Mouse (Mus musculus): ENCODE measurements around the gene Hist1h4d.
"Not testable (repeated sequence)": the region's sequence is repeated elsewhere in the genome, so short reads cannot be mapped to it uniquely, and the experiment has no call there.

Hist1h4d gene

DNA sequence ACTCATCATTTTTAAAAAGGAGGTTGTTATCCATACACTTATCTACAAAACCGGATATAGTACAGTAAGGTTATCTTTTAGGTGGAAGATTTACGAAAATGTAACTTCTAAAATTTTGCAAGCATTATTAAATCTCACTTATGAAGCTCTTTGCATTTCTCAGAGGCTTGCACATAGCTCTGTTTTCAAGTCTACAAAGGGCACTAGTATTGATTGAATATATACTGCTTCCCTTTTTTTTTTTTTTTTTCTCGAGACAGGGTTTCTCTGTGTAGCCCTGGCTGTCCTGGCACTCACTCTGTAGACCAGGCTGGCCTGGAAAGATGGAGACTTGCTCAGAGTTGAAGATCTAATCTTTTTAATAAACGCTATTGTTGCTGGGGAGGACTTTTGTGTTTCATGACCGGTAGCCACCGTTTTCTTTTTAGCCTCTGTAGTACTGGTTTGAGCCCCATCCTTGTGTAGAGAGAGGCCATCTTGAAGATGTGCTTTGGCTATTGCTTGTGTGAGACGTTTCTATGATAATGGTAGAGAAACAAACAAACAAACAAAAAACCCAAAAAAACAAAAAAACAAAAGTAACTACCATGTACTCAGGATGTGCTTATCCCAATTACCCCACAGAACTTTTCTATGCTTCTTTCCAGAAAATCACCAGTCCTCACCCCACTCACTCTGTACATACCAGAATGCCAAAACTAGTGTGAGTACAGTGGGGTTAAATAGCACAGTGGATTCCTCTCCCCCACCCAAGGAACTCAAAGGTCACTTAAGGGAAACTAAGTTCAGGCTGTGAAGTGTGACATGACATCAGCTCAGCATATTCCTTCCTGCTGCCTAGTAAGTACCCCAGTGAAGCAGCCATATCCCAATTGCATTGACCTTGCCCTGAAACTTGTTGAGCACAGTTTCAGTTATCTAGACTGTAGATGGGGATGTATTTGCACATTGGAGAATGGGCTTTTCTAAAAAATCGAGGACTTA, 29.2 kb upstream of the Hist1h4d start:
- no peak for DNase-seq

DNA sequence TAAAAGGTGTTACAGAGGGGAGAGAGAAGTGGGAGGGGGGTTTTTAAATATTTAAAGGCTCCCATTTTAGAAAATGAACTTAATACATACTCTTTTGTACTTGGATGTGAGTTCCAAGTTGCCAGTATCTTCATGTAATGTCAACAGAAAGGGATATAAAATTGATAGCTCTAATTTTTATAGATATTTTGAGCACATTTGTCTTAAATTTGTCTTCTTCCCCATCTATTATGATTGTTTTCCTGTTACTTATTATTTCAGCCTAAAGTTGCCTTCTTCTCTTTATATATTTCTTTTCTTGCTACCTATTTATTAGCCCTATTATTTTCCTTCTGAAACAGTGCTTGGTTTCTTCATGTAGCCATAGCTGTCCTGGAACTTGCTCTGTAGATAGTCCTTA, 28.4 kb upstream of the Hist1h4d start, which contains the start of gene Hist1h1d:
Hist1h1d (plus strand) TSS at position 301 of the 400 bp plus-strand sequence.
- DNase-seq, result no peak

DNA sequence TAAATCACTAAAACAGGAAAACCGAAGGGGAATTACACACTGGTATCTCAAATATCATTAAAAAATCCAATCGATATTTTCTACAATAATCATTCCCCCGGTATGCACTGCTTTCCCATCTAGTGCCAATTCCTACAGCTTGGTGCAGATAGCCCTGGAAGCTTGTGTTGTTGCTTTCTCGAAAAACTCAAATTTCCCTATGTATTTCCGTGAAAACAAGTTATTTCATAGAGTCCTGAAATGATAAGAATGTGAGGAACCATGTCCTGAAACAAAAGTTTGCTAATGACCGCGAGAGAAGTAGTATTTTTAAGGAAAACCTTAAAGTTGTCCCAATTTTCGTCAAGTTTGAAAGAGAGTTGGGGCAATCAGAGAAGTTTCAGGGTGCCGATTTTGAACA, 27.0 kb upstream of the Hist1h4d start:
- no peak for DNase-seq

GRCm38 (mm10) chr13:23554925-23555838, 26.2 kb upstream of the Hist1h4d start:
- peak; percentile 65 for DNase-seq

DNA sequence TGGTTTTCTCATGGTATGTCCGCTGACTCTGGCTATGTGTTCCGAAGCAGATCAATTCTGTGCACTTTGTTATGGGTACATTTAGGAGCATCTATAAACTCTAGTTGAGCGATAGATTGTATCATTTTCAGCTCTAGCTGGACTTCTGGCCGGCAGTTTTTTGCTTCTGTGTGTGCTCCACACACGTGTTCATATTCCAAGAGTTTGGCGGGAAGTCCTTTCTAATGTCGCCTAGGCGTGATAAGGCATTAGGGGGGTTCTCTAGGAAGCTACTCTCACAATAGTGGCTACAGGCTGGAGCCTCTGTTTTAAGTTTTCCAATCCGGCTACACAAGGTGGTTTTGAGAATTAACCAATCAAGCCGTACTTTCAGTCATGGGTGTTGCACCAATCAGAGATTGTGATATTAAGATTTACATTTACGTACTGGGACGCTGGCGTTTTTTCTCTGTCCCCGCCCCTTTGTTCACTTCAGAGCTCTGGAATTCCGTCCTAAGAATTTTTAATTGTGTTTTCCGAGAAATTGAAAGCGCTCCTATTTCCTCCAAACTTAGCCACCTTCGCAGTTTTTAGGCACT, 25.5 kb upstream of the Hist1h4d start:
- peak; percentile 54 for DNase-seq

GRCm38 (mm10) chr13:23556906-23557305, 24.5 kb upstream of the Hist1h4d start:
- DNase-seq, result no peak

DNA sequence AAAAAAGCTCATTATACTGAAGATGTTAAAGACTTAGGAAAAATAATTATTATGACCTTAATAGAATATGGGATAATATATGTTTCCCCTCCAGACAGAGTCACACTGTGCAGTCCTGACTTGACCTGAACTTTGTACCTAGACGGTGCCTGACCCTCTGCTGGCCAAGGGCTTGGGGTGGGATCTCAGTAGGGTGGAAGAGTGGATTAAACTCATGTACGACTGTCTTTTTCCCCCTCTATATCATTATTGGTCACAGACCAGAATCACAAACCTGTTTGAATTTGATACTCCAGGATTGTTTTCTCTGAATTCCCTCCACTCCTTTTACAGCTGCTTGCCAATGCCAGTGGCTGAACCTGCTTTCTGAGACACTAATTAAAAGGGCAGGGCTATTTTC, 20.7 kb upstream of the Hist1h4d start:
- not testable (repeated sequence) for DNase-seq

DNA sequence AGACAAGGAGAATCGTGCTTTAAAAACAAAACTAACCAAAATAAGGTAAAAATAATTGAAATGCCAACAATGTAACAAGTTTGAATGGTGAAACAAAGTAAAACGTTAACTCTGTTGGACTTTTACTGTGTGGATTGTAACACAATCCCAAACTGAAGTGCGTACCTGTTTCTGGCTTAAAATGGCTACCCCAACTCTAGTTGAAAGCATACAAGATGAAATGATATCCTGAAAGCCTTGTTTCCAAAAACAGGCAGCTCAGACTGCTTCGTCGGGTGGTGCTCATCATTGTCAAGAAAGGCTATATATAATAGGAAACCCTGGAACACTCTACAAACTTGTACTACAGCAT, 19.9 kb upstream of the Hist1h4d start:
- DNase-seq, result not testable (repeated sequence)

DNA sequence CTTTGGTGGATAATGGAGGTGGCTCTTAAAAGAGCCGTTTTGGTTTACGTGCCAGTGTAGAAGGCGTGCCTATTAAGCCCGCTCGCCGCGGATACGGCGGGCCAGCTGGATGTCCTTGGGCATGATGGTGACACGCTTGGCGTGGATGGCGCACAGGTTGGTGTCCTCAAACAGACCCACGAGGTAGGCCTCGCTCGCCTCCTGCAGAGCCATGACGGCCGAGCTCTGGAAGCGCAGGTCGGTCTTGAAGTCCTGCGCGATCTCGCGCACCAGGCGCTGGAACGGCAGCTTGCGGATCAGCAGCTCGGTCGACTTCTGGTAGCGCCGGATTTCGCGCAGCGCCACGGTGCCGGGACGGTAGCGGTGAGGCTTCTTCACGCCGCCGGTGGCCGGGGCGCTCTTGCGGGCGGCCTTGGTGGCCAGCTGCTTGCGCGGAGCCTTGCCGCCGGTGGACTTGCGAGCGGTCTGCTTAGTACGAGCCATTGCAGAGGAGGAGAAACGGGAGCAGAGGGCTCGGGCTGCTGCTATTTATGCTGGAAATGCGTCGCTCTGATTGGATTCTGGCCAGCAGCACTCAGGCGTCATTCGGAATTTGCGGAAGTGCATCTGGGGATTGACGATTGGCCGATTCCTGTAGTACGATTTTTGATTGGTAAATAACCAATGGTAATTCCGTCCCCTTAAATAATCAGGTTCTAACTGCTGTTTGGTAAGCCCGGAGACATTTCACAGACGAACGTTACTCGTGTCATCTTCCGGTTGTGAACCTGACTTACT, 19.3 kb upstream of the Hist1h4d start, which contains the start of gene Hist1h3e:
Hist1h3e (minus strand) TSS at position 487 of the 777 bp plus-strand sequence.
- DNase-seq, result peak; percentile 90

- no peak for DNase-seq
Measured at GRCm38 (mm10) chr13:23562699-23563462, 18.5 kb upstream of the Hist1h4d start.

- DNase-seq, result no peak
Measured at GRCm38 (mm10) chr13:23564482-23564881, 16.9 kb upstream of the Hist1h4d start.

- not testable (repeated sequence) for DNase-seq
Measured at GRCm38 (mm10) chr13:23570261-23571021, 11.0 kb upstream of the Hist1h4d start.

DNA sequence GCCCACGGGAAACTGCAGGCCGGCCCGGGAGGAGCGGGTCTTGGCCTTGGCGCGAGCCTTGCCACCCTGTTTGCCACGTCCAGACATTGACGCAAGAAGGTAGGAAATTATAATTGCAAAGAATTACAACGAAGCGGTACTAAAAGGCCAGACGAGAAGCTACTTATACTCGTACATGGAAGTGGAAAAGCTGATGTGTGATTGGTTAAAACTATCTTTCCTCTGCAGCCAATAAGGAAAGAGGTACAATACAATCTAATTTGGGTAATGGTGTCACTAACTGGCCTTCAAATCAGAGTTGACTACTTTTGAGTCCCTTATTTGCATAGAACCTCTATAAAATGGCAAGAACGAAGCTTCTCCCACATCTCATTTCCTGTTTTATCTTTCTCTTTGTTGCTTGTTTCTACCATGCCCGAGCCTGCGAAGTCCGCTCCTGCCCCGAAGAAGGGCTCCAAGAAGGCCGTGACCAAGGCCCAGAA, 10.3 kb upstream of the Hist1h4d start, which contains the start of the genes Hist1h2ae and Hist1h2bg:
Hist1h2ae (minus strand) TSS at position 199 of the 482 bp plus-strand sequence.
Hist1h2bg (plus strand) TSS at position 375 of the 482 bp plus-strand sequence.
- peak; percentile 43 for DNase-seq

- not testable (repeated sequence) for DNase-seq
Measured at GRCm38 (mm10) chr13:23571504-23572217, 9.7 kb upstream of the Hist1h4d start.

- no peak for DNase-seq
Measured at GRCm38 (mm10) chr13:23572218-23573033, 9.0 kb upstream of the Hist1h4d start.

DNA sequence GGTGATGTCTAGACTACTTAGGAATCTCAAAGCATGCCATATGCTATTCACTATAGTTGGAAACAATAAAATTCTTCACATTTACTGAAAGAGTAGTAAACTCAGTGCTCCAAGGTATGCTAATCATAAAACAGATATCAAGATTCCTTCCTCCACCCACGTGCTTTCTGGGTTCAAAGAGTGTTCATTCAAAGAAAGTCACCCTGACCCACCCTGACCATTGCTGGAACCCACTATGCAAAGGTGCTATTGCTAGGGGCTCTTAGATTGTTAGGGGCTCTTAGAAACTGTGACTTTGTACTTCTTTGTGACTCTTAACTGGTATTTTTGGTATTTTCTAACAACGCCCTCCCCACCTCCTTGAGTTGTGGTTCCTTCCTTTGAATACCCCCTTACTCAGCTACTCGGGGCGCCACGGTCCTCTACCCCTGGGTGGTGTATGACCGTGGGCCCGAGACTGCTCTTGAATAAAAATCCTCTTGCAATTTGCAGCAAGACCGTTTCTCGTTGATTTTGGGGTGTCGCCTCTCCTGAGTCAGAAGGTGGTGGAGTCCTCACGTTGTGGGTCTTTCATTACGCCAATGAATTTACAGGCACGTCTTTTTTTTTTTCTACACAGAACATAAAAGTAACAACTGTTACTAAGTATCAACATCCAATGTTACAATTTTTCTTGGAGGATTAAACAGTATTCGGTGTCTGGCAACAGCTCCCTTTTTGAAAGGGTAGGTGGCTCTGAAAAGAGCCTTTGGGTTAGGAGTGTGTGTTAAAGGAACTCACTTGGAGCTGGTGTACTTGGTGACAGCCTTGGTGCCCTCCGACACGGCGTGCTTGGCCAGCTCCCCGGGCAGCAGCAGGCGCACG, 8.1 kb upstream of the Hist1h4d start:
- DNase-seq, result not testable (repeated sequence)

GRCm38 (mm10) chr13:23573898-23574524, 7.4 kb upstream of the Hist1h4d start, which contains the start of the genes Hist1h2bf and Hist1h2ad:
TSS of gene Hist1h2bf (minus strand) at chr13:23574196.
TSS of gene Hist1h2ad (plus strand) at chr13:23574381.
- peak; percentile 63 for DNase-seq

All from cerebellum, adult 11 months (tissue).